Mouse (Mus musculus) gonadal fat pad, adult 2 months (tissue): ENCODE data around the gene Smtnl2. TPM values are rescaled to one million over a fixed set of nuclear protein-coding genes. Genes with fewer than 3 reads are reported as not detected.

Experiments used
- DNase-seq: peaks from one replicate; pipeline ENCODE4 v3.0.0-alpha.2; 2012; ENCODE audit warnings: low read depth
- polyA plus RNA-seq: library from polyadenylated mRNA; depleted of rRNA; stranded (reverse); fragments of >200 nt; gene quantifications from 2 replicates; pipeline ENCODE4 v1.2.3, GENCODE M21; 2012

Smtnl2 gene
- polyA plus RNA-seq, 1 experiment: 13.7 TPM

- DNase-seq: no peak
Measured at GRCm38 (mm10) chr11:72426884-72427283, 15.4 kb upstream of the Smtnl2 start.

DNA sequence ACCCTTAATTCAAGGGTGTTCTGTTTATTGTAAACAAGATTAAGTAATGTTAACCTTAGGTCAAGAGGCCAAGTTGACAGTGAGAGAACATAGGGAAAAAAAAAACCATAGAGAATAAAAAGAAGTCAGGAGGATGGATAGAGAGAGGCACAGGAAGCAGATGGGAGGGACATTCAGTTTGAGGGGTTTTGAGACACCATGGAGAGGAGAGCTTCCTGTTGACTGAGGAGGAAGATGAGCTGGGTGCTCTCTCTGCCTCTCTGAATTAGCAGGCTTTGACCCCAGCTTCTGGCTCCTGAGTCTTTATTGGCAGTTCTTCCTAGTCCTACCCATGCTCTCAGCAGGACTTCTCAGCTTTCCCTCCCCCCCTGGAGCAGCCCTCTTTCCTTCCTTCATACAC, 13.7 kb upstream of the Smtnl2 start:
- DNase-seq: no peak

DNA sequence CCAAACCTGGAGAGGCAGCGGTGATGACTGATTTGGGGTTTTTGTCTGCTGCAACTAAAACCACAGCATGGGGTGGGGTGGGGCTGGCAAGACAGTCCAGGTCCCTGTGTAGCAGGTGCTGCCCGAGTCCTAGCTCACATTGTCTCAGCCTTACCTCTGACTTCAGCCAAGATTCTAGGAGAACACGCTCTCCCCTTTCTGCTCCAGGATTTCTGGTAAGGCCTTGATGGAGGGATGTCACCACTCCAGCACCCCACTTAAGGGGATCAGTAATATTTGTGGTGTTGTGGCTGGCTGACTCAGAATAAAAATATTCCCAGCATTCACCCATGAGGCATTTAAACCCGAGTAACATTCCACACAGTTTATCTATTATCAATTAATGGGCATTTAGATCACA, 12.2 kb upstream of the Smtnl2 start:
- DNase-seq: no peak

DNA sequence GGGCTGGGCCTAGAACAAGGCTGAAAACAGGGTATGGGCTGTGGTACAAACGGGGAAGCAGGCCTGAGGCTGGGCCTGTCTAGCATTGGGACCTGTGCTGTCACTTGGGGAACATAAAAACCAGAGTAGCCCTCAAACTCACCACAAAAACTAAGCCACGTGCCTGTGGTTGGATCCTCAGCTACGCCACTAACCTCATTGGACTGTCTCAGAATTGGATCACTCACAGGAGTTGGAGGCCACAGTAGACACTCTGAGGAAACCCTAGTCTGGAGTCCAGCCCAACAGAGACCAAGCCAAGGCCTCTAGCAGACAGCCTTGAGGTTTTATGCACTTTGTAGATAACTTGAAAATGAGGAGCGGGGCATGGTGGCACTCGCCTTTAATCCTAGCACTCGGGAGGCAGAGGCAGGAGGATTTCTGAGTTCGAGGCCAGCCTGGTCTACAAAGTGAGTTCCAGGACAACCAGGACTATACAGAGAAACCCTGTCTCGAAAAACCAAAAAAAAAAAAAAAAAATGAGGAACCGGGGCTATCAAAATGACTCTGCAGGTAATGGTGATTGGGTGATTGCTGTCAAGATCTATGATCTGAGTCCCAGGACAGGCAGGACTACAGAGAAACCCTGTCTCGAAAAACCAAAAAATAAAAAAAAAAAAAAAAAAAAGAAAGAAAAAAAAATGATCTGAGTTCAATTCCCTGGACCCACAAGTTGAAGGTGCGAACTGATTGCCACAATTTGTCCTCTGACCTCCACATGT, 10.2 kb upstream of the Smtnl2 start:
- DNase-seq: no peak

GRCm38 (mm10) chr11:72420460-72421122, 9.1 kb upstream of the Smtnl2 start:
- DNase-seq: no peak

DNA sequence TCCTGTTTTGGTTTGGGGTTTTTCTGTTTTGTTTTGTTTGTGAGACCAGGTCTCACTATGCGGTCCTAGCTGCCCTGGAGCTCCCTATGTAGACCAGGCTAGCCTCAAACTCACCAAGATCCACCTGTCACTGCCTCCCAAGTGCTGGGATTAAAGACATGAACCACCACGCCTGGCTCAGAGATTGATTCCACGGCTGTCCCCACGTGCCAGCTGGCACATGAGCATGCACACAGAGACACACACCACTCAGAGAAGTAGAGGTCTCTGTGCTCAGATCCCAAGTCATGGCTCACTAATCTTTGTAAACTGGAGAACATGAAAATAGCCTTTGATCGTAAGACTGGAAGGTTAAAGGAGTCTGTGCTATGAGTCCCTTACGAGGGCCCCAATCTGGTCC, 7.5 kb upstream of the Smtnl2 start:
- DNase-seq: no peak

DNA sequence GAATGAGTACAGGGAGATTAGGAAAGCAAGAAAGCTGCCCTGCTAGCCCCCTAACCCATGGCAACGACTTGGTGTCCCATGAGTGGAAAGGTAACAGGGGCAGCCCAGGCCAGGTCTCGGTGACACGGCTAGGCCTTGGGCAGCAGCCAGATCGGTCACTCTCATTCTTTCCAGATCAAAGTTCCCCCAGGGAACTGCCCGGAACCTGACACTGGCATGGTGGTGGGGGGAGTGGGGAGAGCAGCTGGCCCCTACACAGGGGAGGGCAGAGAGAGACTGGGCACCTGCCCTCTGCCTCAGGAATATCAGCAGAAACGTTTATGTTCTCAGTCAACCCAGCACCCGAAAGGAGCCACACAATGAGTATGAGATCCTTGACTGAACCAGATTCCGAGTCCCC, 6.7 kb upstream of the Smtnl2 start:
- DNase-seq: no peak

- DNase-seq: no peak
Measured at GRCm38 (mm10) chr11:72417376-72417775, 5.9 kb upstream of the Smtnl2 start.

DNA sequence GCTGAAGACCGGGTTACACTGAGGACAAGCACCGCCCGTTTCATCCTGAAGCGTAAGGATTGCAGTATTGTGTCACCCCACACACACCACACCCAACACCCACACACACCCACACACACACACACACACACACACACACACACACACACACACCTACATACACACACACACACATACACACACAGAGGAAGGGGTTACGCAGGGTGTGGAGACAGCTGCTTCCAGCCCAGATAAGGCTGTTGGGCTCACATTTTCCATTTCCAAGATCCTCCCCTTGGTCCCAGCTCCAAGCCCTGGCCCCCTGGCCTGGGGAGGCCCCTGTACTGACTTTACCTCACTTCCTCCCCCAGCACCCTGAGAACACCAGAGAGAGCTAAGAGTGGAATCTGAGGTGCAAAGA, 5.2 kb upstream of the Smtnl2 start:
- DNase-seq: no peak

GRCm38 (mm10) chr11:72415155-72415554, 3.6 kb upstream of the Smtnl2 start:
- no peak for DNase-seq

- DNase-seq: no peak
Measured at GRCm38 (mm10) chr11:72413601-72414190, 2.2 kb upstream of the Smtnl2 start.

DNA sequence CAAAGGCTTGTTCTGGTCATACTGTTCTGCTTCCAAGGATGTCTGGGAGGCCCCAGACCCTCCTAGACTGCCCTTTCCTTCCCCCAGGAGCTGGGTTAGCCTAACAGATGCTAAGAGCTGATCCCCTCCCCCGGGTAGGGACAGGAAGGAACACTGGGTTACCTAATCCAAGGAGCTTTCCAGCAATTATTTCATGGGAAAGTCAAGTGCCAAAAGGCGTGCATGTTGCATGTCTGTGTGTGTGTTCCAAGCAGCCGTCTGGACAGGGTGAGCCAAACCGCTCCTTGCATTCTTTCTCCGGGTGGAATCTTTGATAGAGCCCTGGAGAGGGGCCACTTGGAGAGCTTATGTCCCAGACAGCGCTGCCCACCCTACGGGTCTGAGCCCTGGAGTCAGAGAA, 1.5 kb upstream of the Smtnl2 start:
- DNase-seq: no peak

- no peak for DNase-seq
Measured at GRCm38 (mm10) chr11:72411945-72412344, 432 bp upstream of the Smtnl2 start.

DNA sequence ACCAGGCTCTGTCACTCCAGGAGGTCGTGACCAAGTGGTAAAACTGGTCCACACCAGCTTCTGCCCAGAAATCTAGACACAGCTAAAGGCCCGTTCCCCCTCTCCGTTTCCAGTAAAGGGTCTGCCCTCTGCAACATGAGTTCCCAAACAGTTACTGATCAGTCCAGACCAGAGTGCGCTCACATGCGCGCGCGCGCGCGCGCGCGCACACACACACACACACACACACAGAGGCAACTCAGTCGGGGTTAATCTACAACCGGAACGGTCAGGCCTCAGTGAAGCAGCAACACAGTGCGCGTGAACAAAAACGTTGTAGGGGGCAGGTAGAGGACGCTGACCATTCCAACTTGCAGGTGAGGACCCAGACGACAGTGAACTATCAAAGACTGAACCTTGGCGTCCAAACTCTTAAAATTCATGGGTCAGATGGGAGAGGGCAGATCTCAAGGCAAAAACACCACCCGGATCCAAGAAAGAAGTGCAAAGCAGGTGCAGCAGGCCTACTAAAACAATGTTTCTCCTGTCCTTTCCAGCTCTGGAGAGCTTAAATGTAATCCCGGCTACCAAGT, 906 bp downstream of the Smtnl2 start:
- no peak for DNase-seq

DNA sequence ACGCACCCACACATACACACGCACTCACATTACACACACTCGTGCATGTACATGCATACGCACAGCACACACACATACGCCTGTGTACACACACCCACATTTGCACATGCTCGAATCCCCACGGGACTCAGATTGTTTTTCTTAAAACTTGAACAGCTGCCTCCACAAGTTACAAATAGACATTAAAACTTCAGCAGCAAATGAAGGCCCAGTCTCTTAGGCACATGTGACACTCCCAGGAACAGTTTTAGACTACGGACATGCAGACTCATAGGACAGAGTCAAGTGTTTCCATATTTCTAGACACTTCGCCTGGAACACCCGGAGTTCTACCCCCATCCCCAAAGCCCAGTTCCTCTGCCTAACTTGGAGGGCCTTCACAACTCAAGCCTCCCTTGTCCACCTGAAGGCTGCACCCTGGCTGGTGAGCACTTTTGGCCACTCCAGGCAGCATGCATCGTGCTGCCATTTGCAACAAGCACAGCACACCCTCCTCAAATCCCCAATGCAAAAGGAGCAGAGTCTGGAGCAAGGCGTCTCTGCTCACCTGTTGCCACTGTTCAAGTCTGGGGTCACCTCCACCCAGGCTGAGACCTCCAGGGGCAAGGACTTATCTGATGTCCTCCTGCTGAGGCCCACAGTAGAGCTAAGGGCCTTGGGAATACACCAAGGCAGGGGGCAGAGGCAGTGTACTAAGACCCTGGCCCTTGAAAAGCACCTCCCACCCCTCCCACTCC, 1.7 kb downstream of the Smtnl2 start:
- DNase-seq: no peak

- no peak for DNase-seq
Measured at GRCm38 (mm10) chr11:72408451-72409170, 2.9 kb downstream of the Smtnl2 start.

- DNase-seq: no peak
Measured at GRCm38 (mm10) chr11:72407574-72407973, 3.9 kb downstream of the Smtnl2 start.

GRCm38 (mm10) chr11:72407081-72407480, 4.4 kb downstream of the Smtnl2 start:
- no peak for DNase-seq

GRCm38 (mm10) chr11:72406079-72406675, 5.3 kb downstream of the Smtnl2 start:
- DNase-seq: no peak

- DNase-seq: no peak
Measured at GRCm38 (mm10) chr11:72405532-72405931, 6.0 kb downstream of the Smtnl2 start.

DNA sequence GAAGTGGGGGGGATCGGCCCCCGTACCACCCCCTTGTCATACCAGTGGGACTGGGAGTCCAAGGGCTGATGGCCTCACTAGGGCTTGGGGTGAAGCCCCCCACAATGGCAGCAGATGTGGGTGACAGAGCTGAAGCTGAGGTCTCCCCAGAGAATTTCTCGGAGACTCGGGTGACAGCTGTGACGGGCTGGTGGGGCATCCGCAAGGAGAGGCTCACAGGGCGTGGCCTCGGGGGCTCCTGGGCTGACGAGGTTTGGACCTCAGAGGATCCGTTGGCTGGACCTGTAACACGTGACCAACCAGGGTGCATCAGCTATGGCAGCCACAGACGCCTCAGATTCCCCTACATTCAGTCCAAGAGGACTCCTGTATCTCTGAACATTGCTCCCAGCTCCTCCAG, 8.5 kb downstream of the Smtnl2 start:
- no peak for DNase-seq
